Mouse (Mus musculus) hindbrain, embryonic 10.5 days (tissue): ENCODE data around the gene E130309D02Rik. TPM values are rescaled to one million over a fixed set of nuclear protein-coding genes. Genes with fewer than 3 reads are reported as not detected.

Source experiments
- DNase-seq: peaks from one replicate; pipeline ENCODE4 v3.0.0-alpha.2; 2017; ENCODE audit warnings: low spot score
- H3K27ac ChIP-seq: fragments of 300-500 bp; sonication (generic); 2 replicates; pipeline ENCODE4 v1.5.1; 2016; ENCODE audit warnings: mild to moderate bottlenecking, moderate library complexity
- H3K27me3 ChIP-seq: fragments of 300-500 bp; sonication (generic); 2 replicates; pipeline ENCODE4 v1.6.1; 2016; ENCODE audit warnings: mild to moderate bottlenecking; ENCODE audit not compliant: poor library complexity, insufficient read depth, severe bottlenecking
- H3K36me3 ChIP-seq: fragments of 300-500 bp; sonication (generic); 2 replicates; pipeline ENCODE4 v1.6.1; 2016; ENCODE audit warnings: mild to moderate bottlenecking, moderate library complexity
- H3K4me1 ChIP-seq: fragments of 300-500 bp; sonication (generic); replicated peaks from 2 replicates; pipeline ENCODE4 v1.6.1; 2016; ENCODE audit warnings: mild to moderate bottlenecking
- H3K4me3 ChIP-seq: fragments of 300-500 bp; sonication (generic); 2 replicates; pipeline ENCODE4 v1.5.1; 2016; ENCODE audit warnings: mild to moderate bottlenecking, moderate library complexity
- H3K9me3 ChIP-seq: fragments of 300-500 bp; sonication (generic); 2 replicates; pipeline ENCODE4 v1.6.1; 2016; ENCODE audit warnings: mild to moderate bottlenecking, moderate library complexity
- WGBS: fragments of 180-500 bp; shearing (Covaris S2); methylation state at CpG from one replicate; pipeline ENCODE4 v1.1.7; 2016; 5-methylcytosine and 5-hydroxymethylcytosine counted together
- polyA plus RNA-seq: library from polyadenylated mRNA; unstranded; fragments of >200 nt; fragmentation: Nextera tagmentation; extraction: Ambion mirVana; gene quantifications from 2 replicates; pipeline ENCODE4 v1.2.1, GENCODE M21; 2016

The E130309D02Rik gene
- polyA plus RNA-seq, 1 experiment from 2014 or later = 65.3 TPM

- Histone ChIP-seq H3K4me3 (peak overlapping the region; percentile 51), H3K36me3 (peaks cover 80% of the 10 kb centered on the region), H3K27me3 (peaks cover 94% of the 10 kb centered on the region), H3K9me3 (no peaks in the 10 kb centered on the region), H3K27ac (no peak overlapping the region), H3K4me1 (peaks cover 28% of the 10 kb centered on the region)
- WGBS = 8% methylated on average over 66 of the region's 66 CpGs
- peak; percentile 55 for DNase-seq
These were observed 60.6 kb downstream of the E130309D02Rik start for GRCm38 (mm10) chr5:143254487-143255130.

GRCm38 (mm10) chr5:143253881-143254486 lies 61.2 kb downstream of the E130309D02Rik start:
- H3K36me3 ChIP-seq = peaks cover 80% of the 10 kb centered on the region
- DNase-seq = no peak
- WGBS = 10% methylated on average over 81 of the region's 81 CpGs
- peaks cover 94% of the 10 kb centered on the region for H3K27me3 ChIP-seq
- H3K9me3 ChIP-seq = no peaks in the 10 kb centered on the region
- H3K4me3 ChIP-seq = peak overlapping the region; percentile 51
- peaks cover 28% of the 10 kb centered on the region for H3K4me1 ChIP-seq
- H3K27ac ChIP-seq = no peak overlapping the region

GRCm38 (mm10) chr5:143253186-143253880 lies 61.8 kb downstream of the E130309D02Rik start:
- peaks cover 28% of the 10 kb centered on the region for H3K4me1 ChIP-seq
- 11% methylated on average over 103 of the region's 103 CpGs for WGBS
- DNase-seq = peak; percentile 51
- peaks cover 80% of the 10 kb centered on the region for H3K36me3 ChIP-seq
- H3K4me3 ChIP-seq = peak overlapping the region; percentile 51
- H3K27me3 ChIP-seq = peaks cover 87% of the 10 kb centered on the region
- no peaks in the 10 kb centered on the region for H3K9me3 ChIP-seq
- no peak overlapping the region for H3K27ac ChIP-seq

- peak overlapping the region; percentile 51 for H3K4me3 ChIP-seq
- peaks cover 80% of the 10 kb centered on the region for H3K36me3 ChIP-seq
- 15% methylated on average over 18 of the region's 18 CpGs for WGBS
- no peaks in the 10 kb centered on the region for H3K9me3 ChIP-seq
- H3K27ac ChIP-seq = no peak overlapping the region
- no peak for DNase-seq
- peaks cover 28% of the 10 kb centered on the region for H3K4me1 ChIP-seq
- H3K27me3 ChIP-seq = peaks cover 82% of the 10 kb centered on the region
These were observed 62.4 kb downstream of the E130309D02Rik start for GRCm38 (mm10) chr5:143252791-143253185.

- 40% methylated on average over 6 of the region's 6 CpGs for WGBS
- DNase-seq = no peak
- Histone ChIP-seq H3K4me1 (peaks cover 28% of the 10 kb centered on the region), H3K27me3 (peaks cover 74% of the 10 kb centered on the region), H3K27ac (no peak overlapping the region), H3K4me3 (no peak overlapping the region), H3K36me3 (peaks cover 80% of the 10 kb centered on the region), H3K9me3 (no peaks in the 10 kb centered on the region)
These were observed 63.1 kb downstream of the E130309D02Rik start for GRCm38 (mm10) chr5:143252039-143252438.

Other genes with a start within 250 kb of the E130309D02Rik start
- 44.2 and 44.3 TPM in 2 replicates for gene Rnf216, start 202.4 kb downstream of the E130309D02Rik start, polyA plus RNA-seq
- 0.04 and 0.08 TPM in 2 replicates for gene Olfr718-ps1, start 167.8 kb downstream of the E130309D02Rik start, polyA plus RNA-seq
- gene Rbak, start 134.6 kb downstream of the E130309D02Rik start, polyA plus RNA-seq = 13.3 and 13.7 TPM in 2 replicates
- gene Spdye4b, start 134.3 kb downstream of the E130309D02Rik start, polyA plus RNA-seq = 0.07 TPM in 1 of 2 replicates, not detected in the other
- not detected in 2 replicates for gene Spdye4a, start 88.5 kb downstream of the E130309D02Rik start, polyA plus RNA-seq
- 19.9 and 22.0 TPM in 2 replicates for gene Zfp12, start 80.2 kb downstream of the E130309D02Rik start, polyA plus RNA-seq
- gene Zfp316, start 45.3 kb downstream of the E130309D02Rik start, polyA plus RNA-seq = 3.9 and 6.6 TPM in 2 replicates
- not detected in 2 replicates for gene Zfp853, start 21.7 kb downstream of the E130309D02Rik start, polyA plus RNA-seq
- gene Zdhhc4, start 13.9 kb upstream of the E130309D02Rik start, polyA plus RNA-seq = 75.7 and 85.7 TPM in 2 replicates
- 0.07 and 0.18 TPM in 2 replicates for gene Grid2ip, start 42.0 kb upstream of the E130309D02Rik start, polyA plus RNA-seq
- 179 and 188 TPM in 2 replicates for gene Kdelr2, start 88.5 kb upstream of the E130309D02Rik start, polyA plus RNA-seq
- gene Daglb, start 149.2 kb upstream of the E130309D02Rik start, polyA plus RNA-seq = 15.6 and 16.7 TPM in 2 replicates
- 390 and 422 TPM in 2 replicates for gene Rac1, start 212.7 kb upstream of the E130309D02Rik start, polyA plus RNA-seq